Mouse (Mus musculus) bone marrow macrophage, adult 2 months (primary cell): ENCODE results near the gene Gm44511. TPM values are rescaled to one million over a fixed set of nuclear protein-coding genes. Genes with fewer than 3 reads are reported as not detected.
"Not testable (repeated sequence)": the region's sequence is repeated elsewhere in the genome, so short reads cannot be mapped to it uniquely, and the experiment has no call there.

Experiments used
- H3K27ac ChIP-seq: 2 replicates; pipeline ENCODE4 v1.5.1; 2012; ENCODE audit warnings: low read depth, low read length; ENCODE audit not compliant: insufficient read depth
- H3K4me1 ChIP-seq: 2 replicates; pipeline ENCODE4 v1.6.1; 2012; ENCODE audit warnings: low read length; ENCODE audit not compliant: control insufficient read depth, insufficient read depth
- H3K4me3 ChIP-seq: 2 replicates; pipeline ENCODE4 v1.5.1; 2012; ENCODE audit warnings: mild to moderate bottlenecking, low read length, moderate library complexity; ENCODE audit not compliant: insufficient read depth
- CTCF ChIP-seq: IDR thresholded peaks from 2 replicates; pipeline ENCODE4 v1.5.1; 2012; ENCODE audit warnings: low read depth, mild to moderate bottlenecking, low read length, moderate library complexity
- POLR2A ChIP-seq: IDR thresholded peaks from 2 replicates; pipeline ENCODE4 v1.6.1; 2012; ENCODE audit warnings: mild to moderate bottlenecking, low read depth, low read length, borderline replicate concordance
- polyA plus RNA-seq: library from polyadenylated mRNA; stranded (reverse); fragments of >200 nt; gene quantifications from 2 replicates; pipeline ENCODE4 v1.2.4, GENCODE M21; 2012; ENCODE audit not compliant: missing spikeins, insufficient read depth, insufficient read length

Gene Gm44511
- polyA plus RNA-seq, 1 experiment = not detected

GRCm38 (mm10) chr6:128793734-128794133 lies 32.4 kb downstream of the Gm44511 start:
- TF ChIP-seq CTCF (no peak), POLR2A (no peak)
- Histone ChIP-seq H3K4me1 (peaks cover 18% of the 10 kb centered on the region), H3K4me3 (no peak overlapping the region), H3K27ac (no peak overlapping the region)

GRCm38 (mm10) chr6:128790491-128790994 lies 35.6 kb downstream of the Gm44511 start:
- not testable (repeated sequence) for H3K4me3 ChIP-seq, H3K27ac ChIP-seq
- H3K4me1 ChIP-seq = peaks cover 28% of the 10 kb centered on the region

GRCm38 (mm10) chr6:128789115-128789514 lies 37.0 kb downstream of the Gm44511 start, which contains the start of gene Klrb1c:
Gene Klrb1c, minus strand, starts transcription at chr6:128789215.
- TF ChIP-seq POLR2A (no peak), CTCF (no peak)
- peaks cover 28% of the 10 kb centered on the region for H3K4me1 ChIP-seq
- peak within 1 kb of the TSS; percentile 45 for H3K27ac ChIP-seq
- no peak within 1 kb of the TSS for H3K4me3 ChIP-seq

GRCm38 (mm10) chr6:128788517-128788916 lies 37.6 kb downstream of the Gm44511 start:
- no peak overlapping the region for H3K4me3 ChIP-seq
- H3K4me1 ChIP-seq = peaks cover 28% of the 10 kb centered on the region
- TF ChIP-seq CTCF = no peak
- no peak for TF ChIP-seq POLR2A

GRCm38 (mm10) chr6:128786396-128786795 lies 39.7 kb downstream of the Gm44511 start:
- H3K4me1 ChIP-seq = peaks cover 28% of the 10 kb centered on the region
- H3K4me3 ChIP-seq, H3K27ac ChIP-seq: not testable (repeated sequence)

More at GRCm38 (mm10) chr6:128788517-128788916, 37.6 kb downstream of the Gm44511 start:
- peak overlapping the region; percentile 45 for H3K27ac ChIP-seq

GRCm38 (mm10) chr6:128769481-128770253 lies 56.4 kb downstream of the Gm44511 start:
- Histone ChIP-seq H3K4me1 (peaks cover 8% of the 10 kb centered on the region), H3K4me3 (no peak overlapping the region), H3K27ac (no peak overlapping the region)
- TF ChIP-seq POLR2A = no peak
- TF ChIP-seq CTCF = no peak

GRCm38 (mm10) chr6:128768047-128768446 lies 58.1 kb downstream of the Gm44511 start:
- Histone ChIP-seq H3K27ac (no peak overlapping the region), H3K4me1 (peaks cover 8% of the 10 kb centered on the region), H3K4me3 (no peak overlapping the region)
- no peak for TF ChIP-seq CTCF
- no peak for TF ChIP-seq POLR2A

- H3K27ac ChIP-seq = peak overlapping the region; percentile 6; the same call in 1 of the 2 replicates
- H3K4me1 ChIP-seq, H3K4me3 ChIP-seq: not testable (repeated sequence)
Measured at GRCm38 (mm10) chr6:128766486-128767254, 59.4 kb downstream of the Gm44511 start.

GRCm38 (mm10) chr6:128765211-128765610 lies 60.9 kb downstream of the Gm44511 start:
- TF ChIP-seq POLR2A (no peak), CTCF (no peak)
- H3K4me1 ChIP-seq = peaks cover 5% of the 10 kb centered on the region

GRCm38 (mm10) chr6:128764598-128764997 lies 61.5 kb downstream of the Gm44511 start:
- TF ChIP-seq CTCF (no peak), POLR2A (no peak)

More at GRCm38 (mm10) chr6:128765211-128765610, 60.9 kb downstream of the Gm44511 start:
- H3K4me3 ChIP-seq = no peak overlapping the region
- H3K27ac ChIP-seq = no peak overlapping the region

More at GRCm38 (mm10) chr6:128764598-128764997, 61.5 kb downstream of the Gm44511 start:
- Histone ChIP-seq H3K27ac (no peak overlapping the region), H3K4me1 (peaks cover 5% of the 10 kb centered on the region), H3K4me3 (peak overlapping the region; percentile 62)
